Mouse (Mus musculus): ENCODE measurements around the gene Ago4. TPM values are rescaled to one million over a fixed set of nuclear protein-coding genes. Genes with fewer than 3 reads are reported as not detected.

Ago4 gene
- polyA plus RNA-seq (2017; shearing (Covaris generic)) = not detected

GRCm38 (mm10) chr4:126532827-126533728 is at the start of gene Ago4:
Gene Ago4 (minus strand): TSS chr4:126533472.

GRCm38 (mm10) chr4:126556809-126557711 is 23.8 kb upstream of the Ago4 start, which contains the start of gene Clspn:
Gene Clspn (plus strand): TSS chr4:126556935.

GRCm38 (mm10) chr4:126468285-126468901 is 64.9 kb downstream of the Ago4 start, which contains the start of gene Ago1:
Gene Ago1 (minus strand): TSS chr4:126468583.

Other genes starting within 250 kb of the Ago4 start
- not detected for gene Col8a2, start 246.7 kb downstream of the Ago4 start, polyA plus RNA-seq (2017; shearing (Covaris generic))
- gene Adprhl2, start 211.8 kb downstream of the Ago4 start, polyA plus RNA-seq (2017; shearing (Covaris generic)) = 14.5 TPM
- not detected for gene Tekt2, start 207.8 kb downstream of the Ago4 start, polyA plus RNA-seq (2017; shearing (Covaris generic))
- gene Ago3, start 103.9 kb downstream of the Ago4 start, polyA plus RNA-seq (2017; shearing (Covaris generic)) = 29.9 TPM
- gene Ago1, start 64.9 kb downstream of the Ago4 start, polyA plus RNA-seq (2017; shearing (Covaris generic)) = 4.7 TPM
- 2.3 TPM for gene Clspn, start 23.5 kb upstream of the Ago4 start, polyA plus RNA-seq (2017; shearing (Covaris generic))
- 0.22 TPM for gene 5730409E04Rik, start 76.3 kb upstream of the Ago4 start, polyA plus RNA-seq (2017; shearing (Covaris generic))
- 347 TPM for gene Psmb2, start 144.2 kb upstream of the Ago4 start, polyA plus RNA-seq (2017; shearing (Covaris generic))
- not detected for gene Tfap2e, start 202.8 kb upstream of the Ago4 start, polyA plus RNA-seq (2017; shearing (Covaris generic))
- 61.2 TPM for gene Ncdn, start 220.0 kb upstream of the Ago4 start, polyA plus RNA-seq (2017; shearing (Covaris generic))
- gene AU040320, start 220.1 kb upstream of the Ago4 start, polyA plus RNA-seq (2017; shearing (Covaris generic)) = 58.6 TPM